Mouse (Mus musculus) olfactory bulb, adult 2 months (tissue): ENCODE results near the gene Casp12.

Experiments
- CTCF ChIP-seq: fragments of 200-500 bp; IDR thresholded peaks from 2 replicates; pipeline ENCODE4 v1.5.1; 2012; ENCODE audit warnings: low read depth, mild to moderate bottlenecking, low read length, moderate library complexity; ENCODE audit not compliant: insufficient read depth
- POLR2A ChIP-seq: fragments of 200-500 bp; IDR thresholded peaks from 2 replicates; pipeline ENCODE4 v1.6.1; 2012; ENCODE audit warnings: mild to moderate bottlenecking, low read depth, low read length, moderate library complexity; ENCODE audit not compliant: insufficient read depth

GRCm38 (mm10) chr9:5412446-5413111, 67.3 kb downstream of the Casp12 start:
- no peak for TF ChIP-seq CTCF
- TF ChIP-seq POLR2A: no peak
